Mouse (Mus musculus): Measurements from ENCODE around the gene Arvcf. TPM values are rescaled to one million over a fixed set of nuclear protein-coding genes. Genes with fewer than 3 reads are reported as not detected.

Gene Arvcf
- 23.0 and 23.5 TPM in 2 replicates for polyA plus RNA-seq (2014; fragmentation: Nextera tagmentation; extraction: Ambion mirVana)

DNA sequence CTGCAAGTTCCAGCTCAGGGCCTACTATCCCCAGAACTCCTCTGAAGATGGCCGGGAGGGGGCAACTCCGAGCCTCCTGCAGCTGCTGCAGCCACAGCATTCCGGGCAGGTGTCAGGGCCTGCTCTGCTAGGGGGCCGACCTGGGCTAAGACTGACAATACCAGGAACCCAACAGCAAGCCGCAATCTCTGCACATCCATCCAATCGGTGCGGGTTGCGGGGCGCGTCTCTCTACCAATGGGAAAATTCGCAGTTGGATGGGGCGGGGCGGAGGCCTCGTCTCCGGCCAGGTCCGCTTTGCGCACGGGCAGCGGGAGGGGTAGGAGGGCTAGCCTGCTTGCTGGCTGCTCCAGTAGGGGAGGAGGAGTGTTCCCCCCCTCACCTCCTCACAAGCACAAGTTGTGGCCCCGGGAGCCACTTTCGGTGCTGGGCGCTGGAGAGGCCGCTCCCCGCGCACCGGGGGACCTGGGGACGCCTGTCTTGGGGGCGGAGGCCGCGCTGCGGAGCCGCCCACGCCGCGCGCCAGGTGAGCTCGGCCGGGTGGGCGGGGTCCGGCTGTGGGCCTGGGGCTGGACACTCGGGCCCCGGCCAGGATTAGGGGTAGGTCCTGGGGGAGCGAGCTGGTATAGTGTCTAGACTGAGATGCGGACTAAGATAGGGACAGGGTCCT is at the start of gene Arvcf, which contains the start of gene Tango2:
Gene Arvcf (plus strand): TSS at position 252 of the 670 bp plus-strand sequence.
Gene Tango2 (minus strand): TSS at position 173 of the 670 bp plus-strand sequence.
- peak; percentile 93 for ATAC-seq (ENCODE audit: low read depth)
- peak; percentile 95 for DNase-seq (ENCODE audit: low spot score)
- Histone ChIP-seq H3K27me3 (replicated peaks; ENCODE audit: control insufficient read depth, insufficient read depth, low read length) (peaks cover 25% of the 10 kb centered on the region), H3K4me1 (ENCODE audit: control insufficient read depth, insufficient read depth, low read length) (peaks cover 3% of the 10 kb centered on the region), H3K9me3 (ENCODE audit: control insufficient read depth, low read length) (no peaks in the 10 kb centered on the region), H3K9ac (ENCODE audit: low read depth, low read length) (peak within 1 kb of the TSS; percentile 68), H3K4me3 (ENCODE audit: low read depth, low read length) (peak within 1 kb of the TSS; percentile 66), H3K36me3 (ENCODE audit: control insufficient read depth, insufficient read depth, low read length) (no peaks in the 10 kb centered on the region), H3K4me2 (ENCODE audit: low read depth, low read length) (peak within 1 kb of the TSS; percentile 99), H3K27ac (replicated peaks; ENCODE audit: low read depth, low read length) (no peak within 1 kb of the TSS)
- under 1% methylated on average over 20 of the region's 44 CpGs for WGBS

DNA sequence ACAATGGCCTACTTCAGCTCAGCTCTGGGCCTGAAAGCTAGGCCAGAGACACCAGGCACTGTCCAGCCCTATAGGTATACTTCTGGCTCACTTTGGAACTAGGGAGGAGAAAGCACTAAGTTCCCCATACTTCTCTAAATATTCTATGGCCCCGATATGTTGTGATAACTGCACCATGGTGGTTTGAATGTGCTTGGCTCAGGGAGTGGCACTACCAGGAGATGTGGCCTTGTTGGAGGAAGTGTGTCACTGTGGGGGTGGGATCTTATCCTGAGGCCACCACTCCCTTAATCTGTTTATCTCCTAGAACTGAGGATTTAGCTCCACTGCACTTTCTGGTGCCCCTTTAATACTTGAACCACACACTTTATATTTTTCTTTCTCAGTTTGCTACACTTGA is 39.8 kb upstream of the Arvcf start:
- Histone ChIP-seq H3K4me1 (ENCODE audit: control insufficient read depth, insufficient read depth, low read length) (no peaks in the 10 kb centered on the region), H3K4me2 (ENCODE audit: low read depth, low read length) (no peak overlapping the region), H3K36me3 (ENCODE audit: control insufficient read depth, insufficient read depth, low read length) (0 out of 2 replicates have a peak, but pooled peaks cover 6% of the 10 kb centered on the region), H3K9me3 (ENCODE audit: control insufficient read depth, low read length) (no peaks in the 10 kb centered on the region), H3K4me3 (ENCODE audit: low read depth, low read length) (no peak overlapping the region), H3K9ac (ENCODE audit: low read depth, low read length) (no peak overlapping the region), H3K27ac (replicated peaks; ENCODE audit: low read depth, low read length) (no peak overlapping the region), H3K27me3 (replicated peaks; ENCODE audit: control insufficient read depth, insufficient read depth, low read length) (no peaks in the 10 kb centered on the region)
- no peak for DNase-seq (ENCODE audit: low spot score)
- 92% methylated on average over 1 of the region's 1 CpGs for WGBS
- ATAC-seq (ENCODE audit: low read depth): no peak

DNA sequence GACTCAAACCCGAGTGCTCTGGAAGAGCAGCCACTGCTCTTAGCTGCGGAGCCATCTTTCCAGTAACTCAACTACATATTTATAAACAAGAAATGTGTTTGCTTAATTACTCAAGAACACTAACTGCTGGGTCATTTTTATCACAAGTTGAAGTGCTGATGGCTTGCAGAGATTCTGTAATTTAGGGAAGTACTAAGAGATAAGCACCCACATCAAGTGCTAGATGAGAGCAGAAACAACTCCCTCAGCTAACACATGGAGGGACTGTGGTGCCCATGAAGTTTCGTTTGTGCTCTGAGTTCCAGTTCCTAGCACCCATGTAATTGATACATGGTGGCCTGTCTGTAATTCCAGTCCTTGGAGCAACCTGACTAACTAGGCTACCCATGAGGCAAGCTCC is 29.0 kb upstream of the Arvcf start:
- no peaks in the 10 kb centered on the region for H3K9me3 ChIP-seq (ENCODE audit: control insufficient read depth, low read length)
- H3K27ac ChIP-seq (replicated peaks; ENCODE audit: low read depth, low read length): no peak overlapping the region
- no peaks in the 10 kb centered on the region for H3K4me1 ChIP-seq (ENCODE audit: control insufficient read depth, insufficient read depth, low read length)
- no peak for ATAC-seq (ENCODE audit: low read depth)
- WGBS: 82% methylated on average over 3 of the region's 3 CpGs
- no peak for DNase-seq (ENCODE audit: low spot score)
- no peak overlapping the region for H3K4me2 ChIP-seq (ENCODE audit: low read depth, low read length)
- no peak overlapping the region for H3K9ac ChIP-seq (ENCODE audit: low read depth, low read length)
- H3K36me3 ChIP-seq (ENCODE audit: control insufficient read depth, insufficient read depth, low read length): no peaks in the 10 kb centered on the region
- H3K27me3 ChIP-seq (replicated peaks; ENCODE audit: control insufficient read depth, insufficient read depth, low read length): no peaks in the 10 kb centered on the region
- no peak overlapping the region for H3K4me3 ChIP-seq (ENCODE audit: low read depth, low read length)

GRCm38 (mm10) chr16:18321443-18321842 is 26.5 kb upstream of the Arvcf start:
- Histone ChIP-seq H3K9me3 (ENCODE audit: control insufficient read depth, low read length) (no peaks in the 10 kb centered on the region), H3K27me3 (replicated peaks; ENCODE audit: control insufficient read depth, insufficient read depth, low read length) (no peaks in the 10 kb centered on the region), H3K27ac (replicated peaks; ENCODE audit: low read depth, low read length) (no peak overlapping the region), H3K4me3 (ENCODE audit: low read depth, low read length) (no peak overlapping the region), H3K4me2 (ENCODE audit: low read depth, low read length) (no peak overlapping the region), H3K36me3 (ENCODE audit: control insufficient read depth, insufficient read depth, low read length) (no peaks in the 10 kb centered on the region), H3K9ac (ENCODE audit: low read depth, low read length) (no peak overlapping the region), H3K4me1 (ENCODE audit: control insufficient read depth, insufficient read depth, low read length) (no peaks in the 10 kb centered on the region)
- DNase-seq (ENCODE audit: low spot score) (no peak), ATAC-seq (ENCODE audit: low read depth) (no peak)
- WGBS: 75% methylated on average over 2 of the region's 2 CpGs

GRCm38 (mm10) chr16:18323460-18323859 is 24.5 kb upstream of the Arvcf start:
- no peaks in the 10 kb centered on the region for H3K4me1 ChIP-seq (ENCODE audit: control insufficient read depth, insufficient read depth, low read length)
- no peaks in the 10 kb centered on the region for H3K9me3 ChIP-seq (ENCODE audit: control insufficient read depth, low read length)
- H3K27ac ChIP-seq (replicated peaks; ENCODE audit: low read depth, low read length): no peak overlapping the region
- H3K36me3 ChIP-seq (ENCODE audit: control insufficient read depth, insufficient read depth, low read length): no peaks in the 10 kb centered on the region
- no peak overlapping the region for H3K9ac ChIP-seq (ENCODE audit: low read depth, low read length)
- H3K27me3 ChIP-seq (replicated peaks; ENCODE audit: control insufficient read depth, insufficient read depth, low read length): no peaks in the 10 kb centered on the region
- H3K4me3 ChIP-seq (ENCODE audit: low read depth, low read length): no peak overlapping the region
- no peak for DNase-seq (ENCODE audit: low spot score)
- ATAC-seq (ENCODE audit: low read depth): no peak
- WGBS: 69% methylated on average over 2 of the region's 2 CpGs
- no peak overlapping the region for H3K4me2 ChIP-seq (ENCODE audit: low read depth, low read length)

GRCm38 (mm10) chr16:18324031-18324430 is 24.0 kb upstream of the Arvcf start:
- H3K36me3 ChIP-seq (ENCODE audit: control insufficient read depth, insufficient read depth, low read length): no peaks in the 10 kb centered on the region

GRCm38 (mm10) chr16:18325741-18326140 is 22.2 kb upstream of the Arvcf start:
- H3K27ac ChIP-seq (replicated peaks; ENCODE audit: low read depth, low read length): no peak overlapping the region
- ATAC-seq (ENCODE audit: low read depth) (no peak), DNase-seq (ENCODE audit: low spot score) (no peak)
- H3K4me1 ChIP-seq (ENCODE audit: control insufficient read depth, insufficient read depth, low read length): no peaks in the 10 kb centered on the region
- 64% methylated on average over 4 of the region's 4 CpGs for WGBS
- no peak overlapping the region for H3K4me3 ChIP-seq (ENCODE audit: low read depth, low read length)
- H3K36me3 ChIP-seq (ENCODE audit: control insufficient read depth, insufficient read depth, low read length): no peaks in the 10 kb centered on the region
- no peaks in the 10 kb centered on the region for H3K9me3 ChIP-seq (ENCODE audit: control insufficient read depth, low read length)
- H3K27me3 ChIP-seq (replicated peaks; ENCODE audit: control insufficient read depth, insufficient read depth, low read length): no peaks in the 10 kb centered on the region
- H3K9ac ChIP-seq (ENCODE audit: low read depth, low read length): no peak overlapping the region
- no peak overlapping the region for H3K4me2 ChIP-seq (ENCODE audit: low read depth, low read length)

More at GRCm38 (mm10) chr16:18324031-18324430, 24.0 kb upstream of the Arvcf start:
- Histone ChIP-seq H3K4me1 (ENCODE audit: control insufficient read depth, insufficient read depth, low read length) (no peaks in the 10 kb centered on the region), H3K4me3 (ENCODE audit: low read depth, low read length) (no peak overlapping the region), H3K9ac (ENCODE audit: low read depth, low read length) (no peak overlapping the region), H3K27ac (replicated peaks; ENCODE audit: low read depth, low read length) (no peak overlapping the region), H3K4me2 (ENCODE audit: low read depth, low read length) (no peak overlapping the region), H3K27me3 (replicated peaks; ENCODE audit: control insufficient read depth, insufficient read depth, low read length) (no peaks in the 10 kb centered on the region), H3K9me3 (ENCODE audit: control insufficient read depth, low read length) (no peaks in the 10 kb centered on the region)
- ATAC-seq (ENCODE audit: low read depth): no peak
- DNase-seq (ENCODE audit: low spot score): no peak
- WGBS: 83% methylated on average over 6 of the region's 6 CpGs

DNA sequence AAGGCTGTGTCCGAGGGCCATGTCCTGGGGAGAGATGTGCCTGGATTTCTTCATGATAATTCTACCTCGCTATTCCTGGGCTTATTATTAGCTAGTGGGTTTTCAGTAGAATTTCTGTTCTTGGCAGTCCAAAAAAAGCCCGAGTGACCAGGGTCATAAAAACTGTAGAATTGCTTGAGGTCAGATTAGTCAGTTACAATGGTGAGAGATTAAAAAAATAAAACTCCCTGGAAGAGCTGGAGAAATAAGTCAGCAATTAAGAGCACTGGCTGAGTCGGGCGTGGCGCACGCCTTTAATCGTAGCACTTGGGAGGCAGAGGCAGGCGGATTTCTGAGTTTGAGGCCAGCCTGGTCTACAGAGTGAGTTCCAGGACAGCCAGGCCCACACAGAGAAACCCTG is 20.0 kb upstream of the Arvcf start:
- Histone ChIP-seq H3K4me2 (ENCODE audit: low read depth, low read length) (no peak overlapping the region), H3K27me3 (replicated peaks; ENCODE audit: control insufficient read depth, insufficient read depth, low read length) (no peaks in the 10 kb centered on the region), H3K9ac (ENCODE audit: low read depth, low read length) (no peak overlapping the region), H3K27ac (replicated peaks; ENCODE audit: low read depth, low read length) (no peak overlapping the region), H3K4me3 (ENCODE audit: low read depth, low read length) (no peak overlapping the region), H3K9me3 (ENCODE audit: control insufficient read depth, low read length) (no peaks in the 10 kb centered on the region), H3K4me1 (ENCODE audit: control insufficient read depth, insufficient read depth, low read length) (no peaks in the 10 kb centered on the region), H3K36me3 (ENCODE audit: control insufficient read depth, insufficient read depth, low read length) (no peaks in the 10 kb centered on the region)
- DNase-seq (ENCODE audit: low spot score) (no peak), ATAC-seq (ENCODE audit: low read depth) (no peak)
- 91% methylated on average over 9 of the region's 9 CpGs for WGBS

DNA sequence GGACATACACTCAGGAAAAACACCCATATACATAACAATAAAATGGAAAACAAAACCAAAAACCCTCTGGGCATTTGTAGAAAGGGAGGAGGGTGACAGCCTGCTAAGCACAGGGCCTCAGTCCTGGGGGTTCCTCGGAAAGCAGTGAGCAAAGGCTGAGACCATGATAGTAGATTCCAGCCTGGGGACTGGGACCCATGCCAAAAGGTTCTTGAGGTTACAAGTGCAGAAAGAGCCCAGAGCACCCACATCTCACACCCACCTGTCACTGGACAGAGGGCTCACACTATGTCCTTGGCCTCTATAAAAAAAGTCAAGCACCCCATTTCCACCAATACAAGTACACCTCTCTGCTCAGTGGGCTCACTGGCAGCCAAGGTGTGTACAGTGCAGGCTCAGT is 19.5 kb upstream of the Arvcf start:
- Histone ChIP-seq H3K9ac (ENCODE audit: low read depth, low read length) (no peak overlapping the region), H3K27ac (replicated peaks; ENCODE audit: low read depth, low read length) (no peak overlapping the region), H3K4me2 (ENCODE audit: low read depth, low read length) (no peak overlapping the region), H3K36me3 (ENCODE audit: control insufficient read depth, insufficient read depth, low read length) (no peaks in the 10 kb centered on the region), H3K4me1 (ENCODE audit: control insufficient read depth, insufficient read depth, low read length) (no peaks in the 10 kb centered on the region), H3K4me3 (ENCODE audit: low read depth, low read length) (no peak overlapping the region), H3K9me3 (ENCODE audit: control insufficient read depth, low read length) (no peaks in the 10 kb centered on the region), H3K27me3 (replicated peaks; ENCODE audit: control insufficient read depth, insufficient read depth, low read length) (no peaks in the 10 kb centered on the region)
- 68% methylated on average over 1 of the region's 1 CpGs for WGBS
- DNase-seq (ENCODE audit: low spot score) (no peak), ATAC-seq (ENCODE audit: low read depth) (no peak)
